Mouse (Mus musculus): ENCODE measurements around the gene Plekha8. TPM values are rescaled to one million over a fixed set of nuclear protein-coding genes. Genes with fewer than 3 reads are reported as not detected.

The Plekha8 gene
- polyA plus RNA-seq, 1 experiment from 2014 or later = 21.4 TPM

DNA sequence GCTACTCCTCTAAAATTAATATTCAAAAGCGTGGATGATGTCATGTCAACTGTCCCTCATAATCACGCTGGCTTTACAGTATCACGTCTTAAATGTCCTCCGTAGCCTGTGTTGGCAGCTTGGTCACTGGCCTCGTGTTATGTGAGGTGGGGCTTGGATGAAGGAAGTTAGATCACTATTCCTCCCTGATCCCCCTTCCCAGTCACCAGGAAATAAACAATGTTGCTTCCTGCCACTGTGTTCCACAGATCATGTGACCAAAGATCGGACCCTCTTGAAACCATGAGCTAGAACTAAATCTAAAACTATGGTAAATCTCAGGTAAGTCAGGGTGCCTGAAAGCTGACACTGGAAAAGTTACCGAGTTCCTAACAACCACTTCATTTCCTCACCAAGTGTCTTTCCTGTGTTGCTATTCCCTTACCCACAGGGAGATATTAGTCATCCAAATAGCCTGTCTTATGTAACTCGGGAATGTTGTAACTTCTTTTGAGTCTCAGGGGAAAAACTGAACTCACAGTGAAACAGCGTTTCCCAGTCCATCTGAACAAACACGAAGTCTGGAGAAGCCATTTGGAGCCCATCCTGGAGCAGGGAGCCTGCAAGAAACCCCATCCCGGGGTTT, 60.7 kb downstream of the Plekha8 start:
- no peaks in the 10 kb centered on the region for H3K9me3 ChIP-seq (ENCODE audit: control insufficient read depth, low read length)
- H3K27me3 ChIP-seq (ENCODE audit: control insufficient read depth, insufficient read depth, low read length) = no peaks in the 10 kb centered on the region
- no peak for ATAC-seq (ENCODE audit: insufficient read depth, low FRiP score, low TSS enrichment)
- no peak overlapping the region for H3K9ac ChIP-seq (ENCODE audit: low read length)
- H3K27ac ChIP-seq (ENCODE audit: low read depth, low read length) = no peak overlapping the region
- WGBS = 77% methylated on average over 11 of the region's 11 CpGs
- H3K36me3 ChIP-seq (ENCODE audit: control insufficient read depth, insufficient read depth, low read length) = no peaks in the 10 kb centered on the region
- no peaks in the 10 kb centered on the region for H3K4me1 ChIP-seq (ENCODE audit: control insufficient read depth, insufficient read depth, low read length)
- DNase-seq (ENCODE audit: low spot score) = no peak
- H3K4me3 ChIP-seq (ENCODE audit: low read depth, low read length) = no peak overlapping the region
- H3K4me2 ChIP-seq (ENCODE audit: low read depth) = no peak overlapping the region

DNA sequence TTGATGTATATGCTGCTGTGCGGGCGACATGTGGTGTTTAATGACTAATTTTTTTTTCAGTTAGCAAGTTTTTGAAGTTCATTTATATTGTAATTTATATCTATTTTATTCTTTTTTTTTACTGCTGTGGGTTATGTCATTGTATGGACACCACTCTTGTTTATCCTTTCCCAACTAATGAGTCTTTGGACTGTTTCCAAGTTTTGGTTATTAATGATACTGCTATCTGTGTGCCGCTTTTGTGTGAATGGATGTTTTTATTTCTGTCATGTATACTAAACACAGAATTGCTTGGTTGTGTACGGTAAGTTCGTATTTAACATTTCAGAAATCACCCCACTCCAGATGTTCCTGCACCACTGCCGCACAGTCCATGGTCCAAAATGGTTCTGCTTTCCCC, 63.0 kb downstream of the Plekha8 start:
- Histone ChIP-seq H3K4me1 (ENCODE audit: control insufficient read depth, insufficient read depth, low read length) (no peaks in the 10 kb centered on the region), H3K27ac (ENCODE audit: low read depth, low read length) (no peak overlapping the region), H3K4me2 (ENCODE audit: low read depth) (no peak overlapping the region), H3K4me3 (ENCODE audit: low read depth, low read length) (no peak overlapping the region), H3K27me3 (ENCODE audit: control insufficient read depth, insufficient read depth, low read length) (no peaks in the 10 kb centered on the region), H3K9me3 (ENCODE audit: control insufficient read depth, low read length) (no peaks in the 10 kb centered on the region), H3K9ac (ENCODE audit: low read length) (no peak overlapping the region), H3K36me3 (ENCODE audit: control insufficient read depth, insufficient read depth, low read length) (no peaks in the 10 kb centered on the region)
- DNase-seq (ENCODE audit: low spot score) (no peak), ATAC-seq (ENCODE audit: insufficient read depth, low FRiP score, low TSS enrichment) (no peak)
- 96% methylated on average over 6 of the region's 6 CpGs for WGBS

DNA sequence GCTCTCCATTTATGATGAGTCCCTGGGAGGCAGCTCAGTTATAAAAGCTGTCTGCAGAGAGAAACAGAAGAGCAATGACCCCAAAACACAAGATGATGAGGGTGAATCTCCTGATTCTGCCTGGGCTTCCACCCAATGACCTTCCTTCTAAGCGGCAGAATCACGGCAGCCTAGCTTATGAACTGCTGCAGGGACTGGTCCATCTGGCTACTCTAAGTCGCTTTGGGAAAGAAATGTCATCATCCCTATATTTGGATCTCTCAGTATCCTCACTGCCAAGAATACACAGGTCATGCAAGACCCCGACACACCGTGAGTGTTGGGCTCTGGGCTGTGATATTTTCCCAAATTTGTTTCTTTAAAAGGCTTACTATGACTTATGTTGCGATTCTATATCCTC, 75.0 kb downstream of the Plekha8 start:
- Histone ChIP-seq H3K27ac (ENCODE audit: low read depth, low read length) (no peak overlapping the region), H3K27me3 (ENCODE audit: control insufficient read depth, insufficient read depth, low read length) (no peaks in the 10 kb centered on the region), H3K9ac (ENCODE audit: low read length) (no peak overlapping the region), H3K4me2 (ENCODE audit: low read depth) (no peak overlapping the region), H3K36me3 (ENCODE audit: control insufficient read depth, insufficient read depth, low read length) (no peaks in the 10 kb centered on the region), H3K4me1 (ENCODE audit: control insufficient read depth, insufficient read depth, low read length) (no peaks in the 10 kb centered on the region), H3K9me3 (ENCODE audit: control insufficient read depth, low read length) (no peaks in the 10 kb centered on the region), H3K4me3 (ENCODE audit: low read depth, low read length) (no peak overlapping the region)
- no peak for ATAC-seq (ENCODE audit: insufficient read depth, low FRiP score, low TSS enrichment)
- DNase-seq (ENCODE audit: low spot score) = no peak
- WGBS = 92% methylated on average over 6 of the region's 6 CpGs

DNA sequence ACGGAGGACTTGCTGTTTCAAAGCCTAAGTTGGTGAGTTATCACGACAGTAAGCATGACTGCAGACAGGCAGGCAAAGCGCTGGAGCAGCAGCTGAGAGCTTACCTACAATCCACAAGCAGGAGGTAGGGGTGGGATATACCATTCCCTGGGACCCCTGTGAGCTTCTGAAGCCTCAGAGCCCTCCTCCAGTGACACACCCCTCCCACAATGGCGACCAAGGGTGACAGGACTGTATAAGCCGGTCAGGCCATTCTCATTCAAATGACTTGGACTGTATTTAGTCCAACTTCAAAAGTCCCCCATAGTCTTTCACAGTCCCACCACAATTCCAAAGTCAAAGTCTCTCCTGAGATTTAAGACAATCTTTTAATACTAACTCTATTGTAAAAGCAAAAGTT, 78.0 kb downstream of the Plekha8 start:
- Histone ChIP-seq H3K9me3 (ENCODE audit: control insufficient read depth, low read length) (no peaks in the 10 kb centered on the region), H3K4me1 (ENCODE audit: control insufficient read depth, insufficient read depth, low read length) (no peaks in the 10 kb centered on the region), H3K4me2 (ENCODE audit: low read depth) (no peak overlapping the region), H3K4me3 (ENCODE audit: low read depth, low read length) (no peak overlapping the region), H3K27ac (ENCODE audit: low read depth, low read length) (no peak overlapping the region), H3K27me3 (ENCODE audit: control insufficient read depth, insufficient read depth, low read length) (no peaks in the 10 kb centered on the region), H3K36me3 (ENCODE audit: control insufficient read depth, insufficient read depth, low read length) (no peaks in the 10 kb centered on the region), H3K9ac (ENCODE audit: low read length) (no peak overlapping the region)
- WGBS = 50% methylated on average over 5 of the region's 5 CpGs
- no peak for ATAC-seq (ENCODE audit: insufficient read depth, low FRiP score, low TSS enrichment)
- no peak for DNase-seq (ENCODE audit: low spot score)

DNA sequence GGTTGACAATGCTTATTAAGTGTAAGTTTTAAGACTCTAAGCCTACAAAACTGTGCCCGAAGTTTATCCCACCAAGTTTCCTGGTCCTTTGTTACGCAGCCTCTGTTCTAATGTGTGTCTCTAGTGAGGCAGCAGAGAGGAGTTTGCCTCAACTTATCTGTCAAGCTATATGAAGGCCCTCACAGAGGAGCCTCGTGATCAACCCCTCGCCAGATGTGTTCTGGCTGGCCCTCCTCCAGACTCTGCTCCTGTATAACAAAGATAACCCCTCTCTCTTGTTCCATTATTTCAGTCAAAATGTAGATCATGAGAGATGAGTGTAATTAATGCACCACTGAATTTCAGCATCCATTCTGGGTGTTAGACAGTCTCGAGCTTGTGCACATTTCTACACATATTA, 84.8 kb downstream of the Plekha8 start:
- H3K9me3 ChIP-seq (ENCODE audit: control insufficient read depth, low read length) = no peaks in the 10 kb centered on the region

DNA sequence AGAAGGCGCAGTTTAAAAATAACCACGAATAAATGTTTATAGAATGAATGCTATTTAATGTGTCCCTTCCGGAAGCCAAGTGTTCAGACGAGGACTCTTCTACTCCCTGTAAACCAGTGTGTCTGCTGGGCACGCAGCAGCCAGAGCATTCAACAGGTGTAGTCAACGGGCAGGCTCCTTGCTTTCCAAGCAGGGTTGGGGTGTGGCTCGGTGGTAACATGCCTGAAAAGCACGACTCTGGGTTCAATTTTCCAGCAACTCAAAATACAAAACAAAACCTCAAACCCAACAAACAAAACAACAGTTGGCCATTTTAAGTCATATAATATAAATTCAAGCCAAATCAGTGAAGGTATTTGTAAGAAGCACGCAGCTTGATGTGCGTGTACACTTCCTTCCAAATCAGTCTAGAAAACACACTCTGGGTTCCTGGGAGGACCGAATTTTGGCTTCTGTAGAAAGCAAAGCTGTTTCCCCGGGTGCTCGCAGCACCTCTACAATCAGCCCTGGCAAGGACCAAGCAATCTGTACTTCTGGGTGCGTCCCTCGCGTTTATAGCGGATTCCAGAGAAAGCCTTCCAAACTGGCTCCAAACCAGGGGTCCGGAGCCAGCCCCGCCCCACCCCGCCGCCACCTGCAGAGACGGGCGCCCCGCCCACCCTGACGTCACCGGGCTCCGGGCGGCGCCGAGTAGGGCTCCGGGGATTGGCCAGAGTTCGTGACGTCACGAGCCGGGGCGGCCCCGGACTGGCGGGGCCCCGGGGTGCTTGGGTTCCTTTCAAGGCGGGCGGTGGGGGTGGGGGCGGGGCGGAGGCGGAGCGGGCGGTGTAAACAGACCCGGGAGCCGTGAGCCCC, 86.2 kb downstream of the Plekha8 start, which contains the start of gene Mturn:
Gene Mturn, plus strand, starts transcription at position 734 of the 855 bp plus-strand sequence.
- Histone ChIP-seq H3K9me3 (ENCODE audit: control insufficient read depth, low read length) (no peaks in the 10 kb centered on the region), H3K36me3 (ENCODE audit: control insufficient read depth, insufficient read depth, low read length) (no peaks in the 10 kb centered on the region), H3K27me3 (ENCODE audit: control insufficient read depth, insufficient read depth, low read length) (0 out of 2 replicates have a peak, but pooled peaks cover 3% of the 10 kb centered on the region), H3K4me3 (ENCODE audit: low read depth, low read length) (peak within 1 kb of the TSS; percentile 70), H3K4me1 (ENCODE audit: control insufficient read depth, insufficient read depth, low read length) (peaks cover 7% of the 10 kb centered on the region; the same call in 1 of the 2 replicates), H3K27ac (ENCODE audit: low read depth, low read length) (peak within 1 kb of the TSS; percentile 67), H3K9ac (ENCODE audit: low read length) (peak within 1 kb of the TSS; percentile 64), H3K4me2 (ENCODE audit: low read depth) (peak within 1 kb of the TSS; percentile 91)
- DNase-seq (ENCODE audit: low spot score) (peak; percentile 96), ATAC-seq (ENCODE audit: insufficient read depth, low FRiP score, low TSS enrichment) (peak; percentile 97)
- WGBS = 6% methylated on average over 32 of the region's 48 CpGs

More for the DNA sequence above, 84.8 kb downstream of the Plekha8 start:
- H3K27me3 ChIP-seq (ENCODE audit: control insufficient read depth, insufficient read depth, low read length) = 0 out of 2 replicates have a peak, but pooled peaks cover 3% of the 10 kb centered on the region
- H3K27ac ChIP-seq (ENCODE audit: low read depth, low read length) = no peak overlapping the region
- H3K4me2 ChIP-seq (ENCODE audit: low read depth) = no peak overlapping the region
- 83% methylated on average over 5 of the region's 5 CpGs for WGBS
- ATAC-seq (ENCODE audit: insufficient read depth, low FRiP score, low TSS enrichment) (no peak), DNase-seq (ENCODE audit: low spot score) (no peak)
- H3K36me3 ChIP-seq (ENCODE audit: control insufficient read depth, insufficient read depth, low read length) = no peaks in the 10 kb centered on the region
- H3K4me3 ChIP-seq (ENCODE audit: low read depth, low read length) = no peak overlapping the region
- H3K9ac ChIP-seq (ENCODE audit: low read length) = no peak overlapping the region
- H3K4me1 ChIP-seq (ENCODE audit: control insufficient read depth, insufficient read depth, low read length) = peaks cover 7% of the 10 kb centered on the region; the same call in 1 of the 2 replicates

DNA sequence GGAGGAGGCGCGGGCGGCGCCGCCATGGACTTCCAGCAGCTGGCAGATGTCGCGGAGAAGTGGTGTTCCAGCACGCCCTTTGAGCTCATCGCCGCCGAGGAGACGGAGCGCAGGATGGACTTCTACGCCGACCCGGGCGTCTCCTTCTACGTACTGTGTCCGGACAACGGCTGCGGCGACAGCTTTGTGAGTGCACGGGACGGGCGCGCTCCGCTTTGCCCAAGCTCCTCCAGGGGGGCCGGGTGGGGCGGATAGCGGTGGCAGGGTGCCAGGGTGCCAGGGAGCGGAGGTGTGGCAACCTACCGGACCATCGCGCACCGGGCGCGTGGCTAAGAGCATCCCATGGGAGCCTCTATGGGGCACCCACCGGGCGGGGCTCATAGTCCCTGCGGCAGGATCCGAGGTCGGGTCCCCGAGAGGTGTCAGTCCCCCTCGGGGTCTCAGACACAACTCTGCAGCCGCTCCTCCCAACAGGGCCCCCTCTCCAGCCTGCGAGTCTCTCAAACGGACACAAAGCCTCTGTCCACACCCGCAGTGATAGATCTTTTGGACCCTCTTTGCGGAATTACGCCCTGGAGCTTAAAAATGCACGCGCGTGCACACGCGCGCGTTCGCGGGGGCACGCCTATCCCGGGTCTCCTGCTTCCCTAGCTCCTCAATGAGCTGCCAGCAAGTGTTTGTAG, 87.0 kb downstream of the Plekha8 start:
- peak overlapping the region; percentile 67 for H3K27ac ChIP-seq (ENCODE audit: low read depth, low read length)
- H3K4me2 ChIP-seq (ENCODE audit: low read depth) = peak overlapping the region; percentile 91
- H3K4me3 ChIP-seq (ENCODE audit: low read depth, low read length) = peak overlapping the region; percentile 70
- 0 out of 2 replicates have a peak, but pooled peaks cover 3% of the 10 kb centered on the region for H3K27me3 ChIP-seq (ENCODE audit: control insufficient read depth, insufficient read depth, low read length)
- under 1% methylated on average over 59 of the region's 61 CpGs for WGBS
- peaks cover 7% of the 10 kb centered on the region; the same call in 1 of the 2 replicates for H3K4me1 ChIP-seq (ENCODE audit: control insufficient read depth, insufficient read depth, low read length)
- DNase-seq (ENCODE audit: low spot score) (peak; percentile 56), ATAC-seq (ENCODE audit: insufficient read depth, low FRiP score, low TSS enrichment) (peak; percentile 58)
- H3K9me3 ChIP-seq (ENCODE audit: control insufficient read depth, low read length) = no peaks in the 10 kb centered on the region
- H3K36me3 ChIP-seq (ENCODE audit: control insufficient read depth, insufficient read depth, low read length) = no peaks in the 10 kb centered on the region
- H3K9ac ChIP-seq (ENCODE audit: low read length) = peak overlapping the region; percentile 64

DNA sequence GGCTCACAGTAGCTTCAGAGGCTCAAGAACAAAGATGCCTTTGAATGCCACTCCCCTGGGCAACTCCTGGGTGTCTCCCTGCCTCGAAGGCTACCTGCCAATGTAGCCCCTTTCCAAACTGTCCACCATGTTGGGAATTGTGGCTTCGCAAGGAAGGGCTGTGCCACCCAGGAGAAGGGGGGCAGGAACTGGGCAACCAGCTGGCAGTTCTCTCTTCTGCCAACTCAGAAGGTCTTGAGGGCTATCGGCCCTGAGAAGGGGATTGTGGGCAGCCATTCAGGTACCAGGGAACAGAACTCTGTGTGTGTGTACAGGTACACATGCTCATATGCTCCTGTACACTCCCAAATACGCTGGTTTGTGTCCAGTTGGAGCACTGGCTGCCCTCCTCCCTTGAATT, 89.2 kb downstream of the Plekha8 start:
- H3K9me3 ChIP-seq (ENCODE audit: control insufficient read depth, low read length) = no peaks in the 10 kb centered on the region
- peaks cover 7% of the 10 kb centered on the region; the same call in 1 of the 2 replicates for H3K4me1 ChIP-seq (ENCODE audit: control insufficient read depth, insufficient read depth, low read length)

More for the DNA sequence above, 89.2 kb downstream of the Plekha8 start:
- no peak overlapping the region for H3K4me2 ChIP-seq (ENCODE audit: low read depth)
- WGBS = 87% methylated on average over 4 of the region's 4 CpGs
- ATAC-seq (ENCODE audit: insufficient read depth, low FRiP score, low TSS enrichment) (no peak), DNase-seq (ENCODE audit: low spot score) (no peak)
- H3K27ac ChIP-seq (ENCODE audit: low read depth, low read length) = no peak overlapping the region
- H3K36me3 ChIP-seq (ENCODE audit: control insufficient read depth, insufficient read depth, low read length) = no peaks in the 10 kb centered on the region
- no peak overlapping the region for H3K9ac ChIP-seq (ENCODE audit: low read length)
- H3K27me3 ChIP-seq (ENCODE audit: control insufficient read depth, insufficient read depth, low read length) = 0 out of 2 replicates have a peak, but pooled peaks cover 3% of the 10 kb centered on the region
- no peak overlapping the region for H3K4me3 ChIP-seq (ENCODE audit: low read depth, low read length)

All from neural tube, embryonic 11.5 days (tissue).